Mouse (Mus musculus): ENCODE data around the gene Tfap2b.

The Tfap2b gene

DNA sequence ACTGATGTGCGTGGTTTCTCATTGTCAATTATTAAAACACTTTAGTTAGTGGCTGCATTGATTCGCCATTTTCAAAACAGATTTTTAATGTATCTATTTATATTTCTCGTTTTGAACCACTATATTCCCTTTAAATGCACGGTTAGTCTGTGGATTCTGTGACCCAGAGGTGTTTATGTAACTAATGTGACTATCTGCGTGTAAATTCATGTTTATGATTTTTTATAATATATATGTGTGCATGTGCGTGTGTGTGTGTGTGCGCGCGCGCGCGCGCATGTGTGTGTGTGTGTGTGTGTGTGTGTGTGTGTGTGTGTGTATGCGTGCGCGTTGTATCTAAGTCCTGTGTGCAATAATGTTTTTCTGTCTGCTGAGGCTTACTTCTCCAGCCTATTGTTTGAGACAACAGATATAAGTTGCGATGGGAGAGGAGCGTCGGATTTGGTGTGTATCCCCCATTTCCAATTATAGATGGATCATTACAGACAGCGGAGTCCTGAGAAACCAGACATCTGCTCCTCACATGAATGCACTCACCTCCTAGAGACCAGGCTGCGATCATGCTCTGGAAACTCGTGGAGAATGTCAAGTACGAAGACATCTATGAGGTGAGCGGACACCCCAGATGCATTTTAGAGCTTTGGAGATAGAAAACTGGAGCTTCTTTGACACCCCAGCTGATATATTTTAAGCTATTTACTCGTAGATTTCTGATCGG is at the start of gene Tfap2b:
Tfap2b (plus strand) TSS at position 274 of the 718 bp plus-strand sequence.
- no peak for DNase-seq (ENCODE audit: extremely low read depth, low read depth)

DNA sequence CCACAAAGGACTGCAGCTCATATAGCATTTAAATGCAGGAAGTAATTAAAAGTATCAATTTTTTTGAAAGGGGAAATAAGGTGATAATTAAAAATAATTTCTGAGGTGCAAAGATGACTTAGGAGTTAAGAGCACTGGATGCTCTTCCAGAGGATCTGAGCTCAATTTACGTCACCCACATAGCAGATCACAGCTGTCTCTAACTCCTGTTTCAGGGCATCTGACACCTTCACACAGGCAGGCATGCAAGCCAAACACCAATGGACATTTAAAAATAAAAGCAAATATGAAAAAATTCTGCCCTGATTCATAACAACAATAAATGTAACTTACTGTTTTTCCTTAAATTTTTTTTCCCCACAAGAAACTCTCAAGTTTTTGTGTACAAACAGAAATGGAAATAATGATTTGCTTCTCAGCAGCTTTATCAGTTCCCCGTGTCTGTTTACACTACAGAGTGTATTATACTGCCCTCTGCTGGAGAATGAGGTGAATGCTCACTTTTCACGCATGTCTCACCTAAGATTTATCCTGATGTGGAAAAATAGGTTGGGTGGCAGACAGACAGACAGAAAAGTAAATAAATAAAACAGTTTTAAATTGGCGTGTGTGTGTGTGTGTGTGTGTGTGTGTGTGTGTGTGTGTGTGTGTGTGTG is 29.8 kb upstream of the Tfap2b start:
- DNase-seq (ENCODE audit: extremely low read depth, low read depth) = peak; percentile 2

DNA sequence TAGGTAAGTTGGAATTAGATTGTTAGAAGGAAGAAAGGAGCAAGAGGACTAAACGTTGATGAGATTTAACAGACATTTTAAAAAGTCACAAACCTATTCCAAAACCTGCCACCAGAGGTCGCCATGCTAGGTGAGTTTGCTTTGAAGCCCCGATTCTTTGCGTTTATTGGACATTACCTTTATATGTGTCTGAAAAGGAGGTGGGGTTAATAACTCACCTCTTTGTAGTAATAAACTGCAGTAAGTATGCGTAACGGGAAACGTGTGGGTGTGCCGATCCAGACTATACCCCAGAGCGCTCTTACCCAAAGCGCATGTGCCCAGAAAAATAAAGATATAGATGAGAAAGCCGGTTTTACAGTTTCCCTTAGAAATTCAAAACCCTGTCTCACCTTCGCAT is 3.1 kb upstream of the Tfap2b start:
- DNase-seq (ENCODE audit: extremely low read depth, low read depth) = no peak

DNA sequence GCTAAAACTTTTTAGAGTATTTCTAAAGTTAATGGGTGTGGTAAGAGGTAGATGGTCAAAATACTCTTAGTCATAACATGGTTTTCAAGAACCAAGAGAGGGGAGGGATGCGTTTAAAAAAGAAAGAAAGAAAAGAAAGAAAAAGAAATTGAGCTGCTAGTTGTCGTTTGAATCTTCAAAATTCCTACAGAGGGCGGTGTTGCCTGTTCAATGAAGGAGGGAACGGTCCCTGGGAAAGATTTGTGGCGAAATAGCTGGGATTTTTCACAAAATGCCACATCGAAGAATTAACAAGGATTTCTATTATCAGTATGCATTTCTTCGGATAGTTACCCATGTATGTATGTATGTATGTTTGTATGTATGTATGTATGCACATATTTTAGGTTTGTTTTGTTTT is 2.5 kb upstream of the Tfap2b start:
- DNase-seq (ENCODE audit: extremely low read depth, low read depth) = no peak

DNA sequence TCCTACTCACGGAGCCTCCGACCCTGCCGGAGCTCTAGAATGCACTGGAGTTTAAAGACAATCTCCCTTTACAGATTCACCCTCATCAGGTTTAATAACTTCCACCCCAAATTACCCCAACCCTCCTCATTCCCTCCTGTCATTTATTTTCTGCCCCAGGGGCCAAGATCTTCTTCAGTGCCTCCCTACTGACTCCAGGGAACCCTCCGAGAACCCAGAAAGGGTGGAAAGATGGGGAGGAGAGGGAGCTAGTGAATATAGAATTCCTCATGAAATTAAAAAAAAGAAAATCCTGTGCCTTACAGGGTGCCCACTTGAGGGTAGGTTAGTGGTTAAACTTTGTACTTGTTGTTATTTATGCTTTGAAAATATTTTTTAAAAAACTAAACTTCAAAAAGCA is 1.1 kb upstream of the Tfap2b start:
- no peak for DNase-seq (ENCODE audit: extremely low read depth, low read depth)

DNA sequence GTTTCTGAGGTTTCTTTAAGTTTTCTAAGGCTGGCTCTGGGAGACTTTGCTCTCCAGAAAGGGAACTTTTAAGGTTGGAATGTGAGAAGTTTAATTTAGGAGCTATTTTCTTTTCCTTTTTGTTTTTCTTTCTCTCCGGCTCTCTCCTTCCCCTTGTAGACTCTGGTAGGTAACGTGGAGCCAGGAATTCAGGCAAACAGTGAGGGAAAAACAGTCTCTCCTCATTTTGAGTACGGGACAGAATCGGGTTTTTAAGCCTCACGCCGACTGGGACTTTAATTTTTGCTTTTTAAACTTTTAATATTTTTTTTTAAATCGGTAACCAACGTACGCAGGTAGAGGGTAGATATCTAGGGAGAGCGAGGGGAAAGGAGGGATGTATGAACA is 638 bp downstream of the Tfap2b start:
- no peak for DNase-seq (ENCODE audit: extremely low read depth, low read depth)

DNA sequence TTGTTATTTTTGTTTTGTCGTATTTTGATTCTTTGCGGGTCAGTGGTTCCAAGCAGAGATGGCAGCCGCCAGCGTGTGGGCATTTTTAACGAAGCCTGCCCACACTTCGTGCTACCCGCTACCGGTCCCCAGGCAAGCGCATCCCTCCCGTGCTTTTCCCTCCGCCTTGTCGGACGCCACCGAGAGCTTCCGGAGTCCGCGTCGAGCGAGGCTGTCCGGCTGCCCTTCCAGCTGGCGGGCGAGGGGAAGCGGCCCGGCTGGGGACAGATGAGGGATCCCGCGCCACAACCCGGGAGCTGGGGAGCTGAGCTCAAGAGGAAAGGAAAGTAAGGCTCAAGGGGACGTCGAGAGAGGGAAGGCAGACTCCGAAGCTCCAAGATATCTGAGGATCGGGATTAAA is 1.1 kb downstream of the Tfap2b start:
- DNase-seq (ENCODE audit: extremely low read depth, low read depth) = no peak

DNA sequence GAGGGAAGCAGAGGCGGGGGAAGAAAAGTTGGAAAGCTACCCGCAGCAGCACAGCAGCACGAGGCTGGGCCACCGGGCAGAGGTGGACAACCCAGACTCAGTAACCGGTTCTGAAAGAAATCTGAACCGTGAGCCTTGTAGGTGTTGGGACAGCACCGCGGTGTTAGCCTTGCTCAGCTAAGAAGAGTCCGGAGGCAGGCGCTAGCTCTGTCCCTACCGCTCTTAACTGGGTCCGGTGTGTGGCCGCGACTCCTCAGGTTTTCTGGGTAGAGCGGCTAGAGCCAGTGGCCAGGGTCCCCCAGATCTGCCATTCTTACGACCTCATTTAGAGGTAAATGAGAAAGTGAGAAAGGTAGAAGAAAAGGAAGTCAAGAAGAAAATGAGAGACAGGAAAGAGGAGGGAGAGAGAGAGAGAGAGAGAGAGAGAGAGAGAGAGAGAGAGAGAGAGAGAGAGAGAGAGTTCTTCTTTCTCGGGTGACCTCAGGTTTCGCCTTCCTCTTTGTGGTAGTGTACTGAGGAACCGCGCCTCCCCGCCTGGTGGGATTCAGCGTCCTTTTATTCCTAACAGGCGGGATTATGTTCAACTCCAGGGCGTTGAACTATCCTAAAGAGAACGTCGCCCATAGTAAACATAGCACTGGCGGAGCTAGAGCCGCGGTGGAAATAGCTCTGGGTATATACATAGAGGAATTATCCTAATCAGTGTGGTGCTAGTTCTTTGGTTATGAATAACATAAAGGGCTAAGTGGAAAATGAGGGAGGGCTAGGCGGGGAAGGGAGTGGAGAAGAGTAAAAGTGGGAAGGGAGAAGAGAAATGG is 1.7 kb downstream of the Tfap2b start:
- DNase-seq (ENCODE audit: extremely low read depth, low read depth) = no peak

DNA sequence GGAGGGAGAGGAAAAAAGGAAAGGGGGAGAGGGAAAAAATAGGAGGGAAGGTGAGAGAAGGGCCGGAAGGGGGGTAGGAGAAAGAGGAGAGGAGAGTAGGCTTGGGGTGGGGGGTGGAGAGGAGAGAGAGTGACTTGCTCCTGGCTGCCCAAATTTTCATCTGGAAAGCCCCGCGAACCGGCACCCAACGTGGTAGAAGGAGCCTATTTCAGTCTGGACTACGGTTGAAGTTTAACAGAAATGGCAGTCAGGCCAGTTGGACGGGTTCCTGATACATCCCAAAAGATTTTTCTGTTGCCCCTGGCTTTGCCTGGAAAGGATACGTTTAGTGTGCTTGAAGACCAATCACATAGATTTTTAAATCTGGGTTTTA is 2.3 kb downstream of the Tfap2b start:
- no peak for DNase-seq (ENCODE audit: extremely low read depth, low read depth)

DNA sequence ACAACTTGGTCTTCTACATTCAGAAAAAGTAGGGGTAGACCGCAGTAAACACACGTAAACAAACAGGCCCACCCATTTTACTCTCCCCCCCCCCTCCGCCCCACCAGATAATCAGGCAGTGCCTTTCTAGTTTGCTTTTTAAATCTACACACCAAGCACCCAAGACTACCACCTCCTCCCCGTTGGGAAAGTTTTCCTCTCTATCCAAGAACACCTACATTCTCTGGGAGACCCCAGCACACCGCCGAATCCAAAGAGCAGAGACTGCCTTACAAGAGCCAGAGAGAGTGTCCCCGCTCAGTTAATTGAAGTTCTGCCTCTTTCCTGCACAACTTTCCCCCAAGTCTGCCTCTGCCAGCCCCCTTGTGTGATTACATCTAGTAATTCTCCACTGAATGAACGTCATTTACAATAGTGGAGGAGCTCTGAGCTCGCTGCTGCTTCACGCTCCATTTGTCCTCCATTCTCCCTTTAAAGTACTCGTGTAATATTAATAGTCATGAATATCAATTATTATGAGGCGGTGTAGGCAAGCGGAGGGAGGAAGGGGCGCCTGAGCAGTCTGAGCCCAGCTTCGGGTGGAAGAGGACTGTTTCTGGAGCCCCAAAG is 2.9 kb downstream of the Tfap2b start:
- DNase-seq (ENCODE audit: extremely low read depth, low read depth) = no peak

DNA sequence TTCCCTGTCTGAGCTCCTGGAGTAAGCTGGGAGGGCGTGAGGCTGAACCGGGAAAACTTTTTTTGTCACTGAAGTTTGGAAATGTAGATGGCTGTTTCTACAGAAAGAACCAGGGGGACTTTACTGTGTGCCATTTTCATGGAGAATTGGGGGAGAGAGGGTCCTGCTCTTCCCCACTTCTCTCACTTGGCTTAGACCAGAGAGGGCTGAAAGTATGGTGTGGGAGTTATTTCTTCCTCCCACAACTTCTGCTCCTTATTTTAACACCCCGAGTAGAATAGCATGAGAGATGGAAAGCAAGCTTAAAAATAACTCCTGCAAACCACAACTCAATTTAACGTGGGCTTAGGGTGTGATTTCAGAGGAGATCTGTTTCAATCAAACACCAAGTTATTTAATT is 4.0 kb downstream of the Tfap2b start:
- no peak for DNase-seq (ENCODE audit: extremely low read depth, low read depth)

DNA sequence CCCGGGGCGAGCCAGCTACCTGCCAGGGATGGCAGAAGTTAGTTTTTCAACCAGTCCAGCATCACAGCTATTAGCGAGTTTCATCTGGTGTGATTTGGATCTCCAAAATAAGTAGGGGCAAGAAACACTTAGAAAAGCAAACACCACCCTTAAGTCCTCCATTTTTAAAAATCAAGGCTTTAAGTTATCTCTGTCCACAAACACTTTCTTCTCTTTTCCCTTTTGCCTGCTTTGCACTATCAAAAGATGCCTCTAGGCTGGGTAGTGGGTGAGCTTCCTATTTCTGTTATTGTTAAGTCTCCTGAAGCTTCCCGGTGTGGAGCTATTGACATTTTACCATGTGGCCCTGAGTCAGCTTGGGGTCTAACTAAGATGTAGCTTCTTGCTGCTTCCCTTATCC is 4.5 kb downstream of the Tfap2b start:
- DNase-seq (ENCODE audit: extremely low read depth, low read depth) = no peak

DNA sequence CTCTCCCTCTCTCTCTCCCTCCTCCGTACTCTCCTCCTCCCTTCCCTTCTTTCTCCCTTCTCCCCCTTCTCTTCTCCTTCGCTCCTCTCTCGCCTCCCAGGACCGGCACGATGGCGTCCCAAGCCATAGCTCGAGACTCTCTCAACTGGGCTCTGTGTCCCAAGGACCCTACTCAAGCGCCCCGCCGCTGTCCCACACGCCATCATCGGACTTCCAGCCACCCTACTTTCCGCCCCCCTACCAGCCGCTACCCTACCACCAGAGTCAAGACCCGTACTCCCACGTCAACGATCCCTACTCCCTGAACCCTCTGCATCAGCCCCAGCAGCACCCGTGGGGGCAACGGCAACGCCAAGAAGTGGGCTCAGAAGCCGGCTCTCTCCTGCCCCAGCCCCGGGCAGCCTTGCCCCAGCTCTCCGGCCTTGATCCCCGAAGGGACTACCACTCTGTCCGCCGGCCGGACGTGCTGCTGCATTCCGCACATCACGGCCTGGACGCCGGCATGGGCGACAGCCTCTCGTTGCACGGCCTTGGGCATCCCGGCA is 5.2 kb downstream of the Tfap2b start:
- no peak for DNase-seq (ENCODE audit: extremely low read depth, low read depth)

DNA sequence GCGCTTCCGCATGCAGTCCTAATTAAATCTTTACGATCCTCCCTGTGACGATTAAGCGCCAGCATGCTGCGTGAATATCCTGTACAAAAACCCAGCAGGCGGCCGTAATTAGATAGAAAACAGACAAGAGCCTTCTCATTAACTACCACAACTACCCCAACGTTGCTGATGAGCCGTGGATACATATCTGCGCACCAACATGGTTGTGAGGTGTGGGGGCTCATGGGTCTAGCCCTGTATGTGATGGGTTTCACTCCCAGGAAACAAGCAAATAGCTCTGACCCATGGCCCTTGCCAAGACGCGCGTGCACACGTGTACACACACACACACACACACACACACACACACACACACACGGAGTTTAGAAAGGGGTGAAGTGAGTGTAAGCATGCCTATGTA is 8.7 kb downstream of the Tfap2b start:
- DNase-seq (ENCODE audit: extremely low read depth, low read depth) = no peak

DNA sequence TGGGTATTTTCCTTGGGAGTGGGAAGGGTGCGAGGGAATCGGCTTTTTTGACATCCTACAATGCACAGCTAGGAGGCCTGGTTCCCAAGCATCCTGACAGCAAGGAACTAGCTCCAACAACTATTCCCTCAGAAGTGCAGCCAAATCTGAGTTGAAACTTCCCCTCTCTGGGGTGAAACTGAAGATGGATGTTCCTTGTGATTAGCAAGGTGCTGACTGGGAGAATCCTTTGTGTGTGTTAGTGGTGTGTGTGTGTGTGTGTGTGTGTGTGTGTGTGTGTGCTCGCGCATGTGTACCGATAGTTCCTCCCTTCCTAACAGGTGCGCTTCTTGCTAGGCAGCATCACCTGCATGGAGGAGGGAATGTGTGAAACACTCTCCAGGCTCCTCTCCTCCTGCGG is 9.5 kb downstream of the Tfap2b start:
- no peak for DNase-seq (ENCODE audit: extremely low read depth, low read depth)

DNA sequence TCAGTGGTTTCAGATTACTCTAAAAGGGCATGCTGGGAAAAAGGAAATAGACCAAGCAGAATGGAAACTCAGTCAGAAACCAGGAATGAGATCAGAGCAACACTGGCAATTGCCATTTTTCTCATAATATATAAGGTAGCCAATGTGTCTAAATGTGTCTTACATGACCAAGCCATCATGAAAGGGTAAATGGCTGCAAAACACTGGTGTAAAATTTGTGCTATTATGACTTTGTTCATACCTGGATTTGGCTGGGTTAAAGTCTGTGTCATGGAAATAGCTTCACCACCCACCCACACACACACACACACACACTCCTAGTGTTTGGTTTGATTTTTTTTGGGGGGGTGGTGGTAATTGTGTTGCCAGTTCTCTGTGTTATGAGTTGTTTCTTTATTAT is 10.7 kb downstream of the Tfap2b start:
- no peak for DNase-seq (ENCODE audit: extremely low read depth, low read depth)

DNA sequence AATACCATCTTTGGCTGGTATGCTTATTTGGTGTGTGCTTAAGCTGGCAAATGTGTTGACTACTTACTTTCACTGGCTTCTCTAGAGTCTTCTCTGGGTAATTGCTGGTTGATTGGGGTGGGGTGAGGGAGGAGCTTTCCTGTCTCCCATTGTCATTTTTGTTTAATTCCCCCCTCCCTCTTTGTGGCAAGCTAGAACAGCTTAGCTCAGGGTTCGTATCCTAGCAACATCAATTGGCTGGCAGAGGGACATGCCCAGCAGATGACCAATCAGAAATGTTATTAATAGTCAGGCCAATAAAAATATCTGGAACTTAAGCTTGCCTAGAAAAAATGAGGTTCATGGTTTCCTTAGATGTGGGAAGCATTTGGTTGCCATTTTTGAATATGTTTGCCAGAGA is 11.8 kb downstream of the Tfap2b start:
- DNase-seq (ENCODE audit: extremely low read depth, low read depth) = no peak

DNA sequence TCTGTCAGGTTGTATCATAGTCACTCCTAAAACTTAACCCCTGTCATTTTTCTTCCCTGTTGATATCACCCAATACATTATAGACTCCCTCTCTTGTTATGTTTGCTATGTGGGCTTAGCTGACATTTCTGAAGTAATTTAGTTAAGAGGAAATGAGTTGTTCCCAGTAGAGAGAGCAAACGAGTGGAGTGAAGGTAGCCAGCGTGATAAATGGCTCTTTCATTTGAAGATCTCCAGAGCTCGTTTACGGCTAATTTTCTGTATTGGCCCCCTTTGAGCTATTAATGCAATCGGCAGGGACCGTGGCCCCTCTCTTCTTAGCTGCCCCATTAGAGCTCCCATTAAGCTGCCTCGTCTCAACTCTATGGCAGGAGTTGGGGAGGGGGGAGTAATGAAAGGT is 12.9 kb downstream of the Tfap2b start:
- no peak for DNase-seq (ENCODE audit: extremely low read depth, low read depth)

DNA sequence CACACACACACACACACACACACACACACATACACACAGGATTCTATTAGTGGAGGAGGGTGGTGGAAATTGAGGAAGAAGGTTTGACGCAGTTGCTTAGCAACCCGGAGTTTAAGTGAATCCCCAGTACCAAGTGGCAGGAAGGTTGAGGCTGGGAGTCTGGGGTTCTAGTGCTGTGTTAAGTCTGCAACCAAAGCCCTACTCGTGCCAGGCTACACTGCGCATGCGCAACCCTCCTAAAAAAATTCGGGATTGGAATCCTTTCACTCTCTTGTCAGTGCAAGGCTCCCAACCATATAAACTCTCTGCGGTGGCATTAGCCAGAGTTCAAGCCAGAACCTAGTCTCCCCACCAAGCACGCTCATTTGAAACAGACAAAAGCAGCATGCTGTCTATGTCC is 18.0 kb downstream of the Tfap2b start:
- DNase-seq (ENCODE audit: extremely low read depth, low read depth) = no peak

DNA sequence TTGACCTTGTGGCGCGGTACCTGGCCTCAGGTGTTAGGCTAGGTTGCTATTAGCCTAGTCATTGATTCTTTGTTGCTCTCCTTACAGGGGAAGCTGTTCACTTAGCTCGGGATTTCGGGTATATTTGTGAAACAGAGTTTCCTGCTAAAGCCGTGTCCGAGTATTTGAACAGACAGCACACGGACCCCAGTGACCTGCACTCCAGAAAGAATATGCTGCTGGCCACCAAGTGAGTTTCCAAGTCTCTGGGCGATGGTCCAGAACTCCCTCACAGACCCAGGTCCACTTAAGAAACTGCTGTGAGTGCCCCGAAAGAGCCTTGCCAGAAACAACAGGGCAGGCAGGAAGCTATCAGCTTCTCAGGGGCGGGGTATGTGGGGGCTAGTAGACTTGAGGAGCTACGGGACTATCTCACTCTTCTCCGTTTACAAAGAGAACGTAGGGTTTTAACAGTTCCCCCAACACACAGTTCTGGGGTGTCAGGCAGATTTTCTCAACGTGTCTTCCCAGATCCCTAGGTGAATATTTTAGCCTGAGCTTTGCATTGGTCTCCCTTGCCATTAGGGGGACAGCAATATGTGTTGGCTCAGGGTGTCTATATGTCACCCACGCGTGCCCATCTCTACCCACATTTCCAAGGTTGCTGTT is 22.3 kb downstream of the Tfap2b start:
- DNase-seq (ENCODE audit: extremely low read depth, low read depth) = no peak

DNA sequence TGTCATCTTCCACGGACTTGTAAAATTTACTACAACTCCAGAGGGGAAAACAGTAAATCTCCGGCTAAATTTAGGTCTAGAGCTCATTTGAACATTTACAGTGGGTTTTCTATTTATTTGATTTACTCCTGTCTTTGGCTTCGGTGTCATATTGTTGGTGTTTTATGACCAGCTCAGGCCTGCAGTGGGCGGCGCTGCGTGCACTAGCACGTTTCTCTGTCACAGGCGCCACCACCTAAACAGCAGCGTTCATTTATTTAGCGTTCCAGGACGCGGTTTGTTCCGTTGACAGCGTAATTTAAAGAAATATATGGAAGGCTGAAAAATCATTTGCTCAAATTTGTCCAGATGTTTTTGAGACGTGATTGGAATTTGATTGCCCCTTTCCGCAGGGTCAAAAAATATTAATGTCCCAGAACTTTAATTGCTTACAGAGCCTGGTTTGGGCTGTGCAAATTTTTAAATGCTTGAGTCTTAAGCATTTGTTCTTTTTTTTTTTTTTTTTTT is 22.9 kb downstream of the Tfap2b start:
- DNase-seq (ENCODE audit: extremely low read depth, low read depth) = no peak
